Mouse (Mus musculus) liver, adult 2 months (tissue): Measurements from ENCODE around the gene Unc5b. TPM values are rescaled to one million over a fixed set of nuclear protein-coding genes. Genes with fewer than 3 reads are reported as not detected.

ENCODE experiments used
- DNase-seq: peaks from one replicate; pipeline ENCODE4 v3.0.0-alpha.2; 2011; ENCODE audit warnings: low read depth, low spot score; ENCODE audit errors: extremely low read depth
- H3K27ac ChIP-seq: fragments of 200-500 bp; replicated peaks from 2 replicates; pipeline ENCODE4 v1.5.1; 2012; ENCODE audit warnings: low read depth, mild to moderate bottlenecking, control low read depth, inconsistent platforms, low read length; ENCODE audit not compliant: insufficient read depth
- H3K27me3 ChIP-seq: fragments of 200-500 bp; 2 replicates; pipeline ENCODE4 v1.6.1; 2012; ENCODE audit warnings: mild to moderate bottlenecking, moderate library complexity, low read length, inconsistent platforms; ENCODE audit not compliant: control insufficient read depth, insufficient read depth
- H3K36me3 ChIP-seq: fragments of 200-500 bp; 2 replicates; pipeline ENCODE4 v1.6.1; 2012; ENCODE audit warnings: low read length, inconsistent platforms; ENCODE audit not compliant: control insufficient read depth, insufficient read depth
- H3K4me1 ChIP-seq: fragments of 200-500 bp; 2 replicates; pipeline ENCODE4 v1.6.1; 2011; ENCODE audit warnings: low read length; ENCODE audit not compliant: control insufficient read depth, insufficient read depth
- H3K4me3 ChIP-seq: fragments of 200-500 bp; 2 replicates; pipeline ENCODE4 v1.5.1; 2011; ENCODE audit warnings: low read depth, mild to moderate bottlenecking, control low read depth, low read length, moderate library complexity; ENCODE audit not compliant: insufficient read depth
- H3K79me2 ChIP-seq: fragments of 200-500 bp; 2 replicates; pipeline ENCODE4 v1.6.1; 2012; ENCODE audit warnings: inconsistent platforms, mild to moderate bottlenecking, low read length, moderate library complexity; ENCODE audit not compliant: control insufficient read depth, insufficient read depth
- H3K9ac ChIP-seq: fragments of 200-500 bp; 2 replicates; pipeline ENCODE4 v1.6.1; 2012; ENCODE audit warnings: low read depth, mild to moderate bottlenecking, control low read depth, inconsistent platforms, low read length
- CTCF ChIP-seq: fragments of 200-500 bp; IDR thresholded peaks from 2 replicates; pipeline ENCODE4 v1.5.1; 2011; ENCODE audit warnings: low read depth, low read length, control low read depth
- POLR2A ChIP-seq: fragments of 200-500 bp; IDR thresholded peaks from 2 replicates; pipeline ENCODE4 v1.6.1; 2011; ENCODE audit warnings: low read length, control low read depth; ENCODE audit not compliant: insufficient read depth; ENCODE audit errors: extremely low read depth
- WGBS: fragments of 180-500 bp; shearing (Covaris S2); methylation state at CpG from one replicate; pipeline ENCODE4 v1.1.7; 2018; 5-methylcytosine and 5-hydroxymethylcytosine counted together
- polyA plus RNA-seq: library from polyadenylated mRNA; depleted of rRNA; stranded (reverse); fragments of >200 nt; gene quantifications from 2 replicates; pipeline ENCODE4 v1.2.3, GENCODE M21; 2012; rRNA removed
- total RNA-seq: library from RNA; depleted of rRNA; stranded (reverse); fragments of >200 nt; gene quantifications from 2 replicates; pipeline ENCODE4 v1.2.3, GENCODE M21; 2014; rRNA removed

Gene Unc5b
- total and polyA plus RNA-seq, 2 experiments = 0.83 to 1.0 TPM

- Histone ChIP-seq H3K79me2 (no peaks in the 10 kb centered on the region), H3K4me1 (no peaks in the 10 kb centered on the region), H3K27ac (no peak overlapping the region), H3K36me3 (no peaks in the 10 kb centered on the region), H3K9ac (no peak overlapping the region), H3K27me3 (no peaks in the 10 kb centered on the region), H3K4me3 (no peak overlapping the region)
- 87% methylated on average over 6 of the region's 6 CpGs for WGBS
- TF ChIP-seq POLR2A (no peak), CTCF (no peak)
- no peak for DNase-seq
These were observed 106.9 kb downstream of the Unc5b start for GRCm38 (mm10) chr10:60724496-60724895.

GRCm38 (mm10) chr10:60723345-60723744, 108.0 kb downstream of the Unc5b start:
- Histone ChIP-seq H3K4me3 (no peak overlapping the region), H3K36me3 (no peaks in the 10 kb centered on the region), H3K27me3 (no peaks in the 10 kb centered on the region), H3K4me1 (no peaks in the 10 kb centered on the region), H3K79me2 (no peaks in the 10 kb centered on the region), H3K9ac (no peak overlapping the region), H3K27ac (no peak overlapping the region)
- TF ChIP-seq POLR2A (no peak), CTCF (peak; percentile 38)
- 69% methylated on average over 1 of the region's 1 CpGs for WGBS
- no peak for DNase-seq

- H3K27ac ChIP-seq = no peak overlapping the region
- no peak for DNase-seq
- TF ChIP-seq POLR2A (no peak), CTCF (no peak)
- no peak overlapping the region for H3K4me3 ChIP-seq
- no peaks in the 10 kb centered on the region for H3K4me1 ChIP-seq
- H3K27me3 ChIP-seq = no peaks in the 10 kb centered on the region
- 74% methylated on average over 12 of the region's 12 CpGs for WGBS
- no peaks in the 10 kb centered on the region for H3K36me3 ChIP-seq
- H3K9ac ChIP-seq = no peak overlapping the region
- H3K79me2 ChIP-seq = no peaks in the 10 kb centered on the region
These were observed 109.7 kb downstream of the Unc5b start for GRCm38 (mm10) chr10:60721640-60722039.

- no peak for DNase-seq
- no peak for TF ChIP-seq CTCF
- TF ChIP-seq POLR2A = no peak
- Histone ChIP-seq H3K27ac (no peak overlapping the region), H3K4me1 (no peaks in the 10 kb centered on the region), H3K4me3 (no peak overlapping the region), H3K27me3 (no peaks in the 10 kb centered on the region), H3K9ac (no peak overlapping the region), H3K36me3 (no peaks in the 10 kb centered on the region), H3K79me2 (no peaks in the 10 kb centered on the region)
- WGBS = 91% methylated on average over 5 of the region's 5 CpGs
These were observed 110.9 kb downstream of the Unc5b start for GRCm38 (mm10) chr10:60720461-60720860.

- H3K27ac ChIP-seq = no peak overlapping the region
- no peak overlapping the region for H3K4me3 ChIP-seq
- H3K36me3 ChIP-seq = peaks cover 3% of the 10 kb centered on the region; the same call in 1 of the 2 replicates
- no peak for DNase-seq
- WGBS = 91% methylated on average over 2 of the region's 2 CpGs
- H3K4me1 ChIP-seq = no peaks in the 10 kb centered on the region
- H3K79me2 ChIP-seq = no peaks in the 10 kb centered on the region
- TF ChIP-seq POLR2A (no peak), CTCF (no peak)
- H3K9ac ChIP-seq = no peak overlapping the region
- no peaks in the 10 kb centered on the region for H3K27me3 ChIP-seq
These were observed 112.9 kb downstream of the Unc5b start for GRCm38 (mm10) chr10:60718491-60718890.

GRCm38 (mm10) chr10:60716449-60716848, 114.9 kb downstream of the Unc5b start:
- Histone ChIP-seq H3K27ac (no peak overlapping the region), H3K4me1 (no peaks in the 10 kb centered on the region), H3K36me3 (peaks cover 3% of the 10 kb centered on the region; the same call in 1 of the 2 replicates), H3K27me3 (no peaks in the 10 kb centered on the region), H3K9ac (no peak overlapping the region), H3K4me3 (no peak overlapping the region), H3K79me2 (no peaks in the 10 kb centered on the region)
- WGBS = 71% methylated on average over 3 of the region's 3 CpGs
- no peak for DNase-seq
- TF ChIP-seq POLR2A = no peak
- no peak for TF ChIP-seq CTCF

Other genes with a start within 250 kb of the Unc5b start
- gene Cdh23, start 135.1 kb downstream of the Unc5b start, total RNA-seq = not detected in 2 replicates
- not detected in 2 replicates for gene Cdh23, start 135.1 kb downstream of the Unc5b start, polyA plus RNA-seq
- gene Slc29a3, start 78.8 kb downstream of the Unc5b start, total RNA-seq = 1.8 and 2.1 TPM in 2 replicates
- gene Slc29a3, start 78.8 kb downstream of the Unc5b start, polyA plus RNA-seq = 2.5 and 2.8 TPM in 2 replicates